Mouse (Mus musculus): ENCODE results near the gene Kcnip1.

Kcnip1 gene

GRCm38 (mm10) chr11:33980146-33980545 is 12.8 kb downstream of the Kcnip1 start:
- no peak for DNase-seq

GRCm38 (mm10) chr11:33975121-33975520 is 17.8 kb downstream of the Kcnip1 start:
- DNase-seq, result no peak

GRCm38 (mm10) chr11:33974341-33975040 is 18.5 kb downstream of the Kcnip1 start:
- DNase-seq, result peak; percentile 15 to 18

- no peak for DNase-seq
Observed at GRCm38 (mm10) chr11:33972114-33972513, 20.8 kb downstream of the Kcnip1 start.

- no peak for DNase-seq
Observed at GRCm38 (mm10) chr11:33969199-33969598, 23.8 kb downstream of the Kcnip1 start.

- no peak for DNase-seq
Observed at GRCm38 (mm10) chr11:33967708-33968107, 25.2 kb downstream of the Kcnip1 start.

GRCm38 (mm10) chr11:33965380-33965779 is 27.6 kb downstream of the Kcnip1 start:
- no peak for DNase-seq

- no peak for DNase-seq
Observed at GRCm38 (mm10) chr11:33962688-33963407, 30.1 kb downstream of the Kcnip1 start, which contains the start of gene Kcnmb1. Kcnmb1 (plus strand) TSS chr11:33963013.

- no peak for DNase-seq
Observed at GRCm38 (mm10) chr11:33962178-33962577, 30.8 kb downstream of the Kcnip1 start.

- DNase-seq, result peak; percentile 18 to 26
Observed at GRCm38 (mm10) chr11:33958713-33959112, 34.2 kb downstream of the Kcnip1 start.

- DNase-seq, result no peak
Observed at GRCm38 (mm10) chr11:33957595-33957994, 35.4 kb downstream of the Kcnip1 start.

- DNase-seq, result no peak
Observed at GRCm38 (mm10) chr11:33956623-33957022, 36.3 kb downstream of the Kcnip1 start.

- no peak for DNase-seq
Observed at GRCm38 (mm10) chr11:33955982-33956381, 37.0 kb downstream of the Kcnip1 start.

GRCm38 (mm10) chr11:33951684-33952625 is 41.0 kb downstream of the Kcnip1 start:
- no peak for DNase-seq

GRCm38 (mm10) chr11:33951155-33951554 is 41.8 kb downstream of the Kcnip1 start:
- no peak for DNase-seq

GRCm38 (mm10) chr11:33946501-33946900 is 46.5 kb downstream of the Kcnip1 start:
- no peak for DNase-seq

GRCm38 (mm10) chr11:33944786-33945328 is 48.1 kb downstream of the Kcnip1 start:
- DNase-seq, result no peak

- DNase-seq, result no peak
Observed at GRCm38 (mm10) chr11:33944067-33944785, 48.7 kb downstream of the Kcnip1 start.

GRCm38 (mm10) chr11:33943565-33943964 is 49.4 kb downstream of the Kcnip1 start:
- DNase-seq, result no peak

GRCm38 (mm10) chr11:33939456-33940113 is 53.4 kb downstream of the Kcnip1 start:
- DNase-seq, result no peak

GRCm38 (mm10) chr11:33938561-33939274 is 54.2 kb downstream of the Kcnip1 start:
- no peak for DNase-seq

Data from cerebellum, postnatal 36 days (tissue).